Mouse (Mus musculus): ENCODE measurements around the gene Ilvbl. TPM values are rescaled to one million over a fixed set of nuclear protein-coding genes. Genes with fewer than 3 reads are reported as not detected.
"Not testable (repeated sequence)": the region's sequence is repeated elsewhere in the genome, so short reads cannot be mapped to it uniquely, and the experiment has no call there.

Gene Ilvbl
- polyA plus RNA-seq, 2 experiments from 2014 or later, result 64.8 to 130 TPM

DNA sequence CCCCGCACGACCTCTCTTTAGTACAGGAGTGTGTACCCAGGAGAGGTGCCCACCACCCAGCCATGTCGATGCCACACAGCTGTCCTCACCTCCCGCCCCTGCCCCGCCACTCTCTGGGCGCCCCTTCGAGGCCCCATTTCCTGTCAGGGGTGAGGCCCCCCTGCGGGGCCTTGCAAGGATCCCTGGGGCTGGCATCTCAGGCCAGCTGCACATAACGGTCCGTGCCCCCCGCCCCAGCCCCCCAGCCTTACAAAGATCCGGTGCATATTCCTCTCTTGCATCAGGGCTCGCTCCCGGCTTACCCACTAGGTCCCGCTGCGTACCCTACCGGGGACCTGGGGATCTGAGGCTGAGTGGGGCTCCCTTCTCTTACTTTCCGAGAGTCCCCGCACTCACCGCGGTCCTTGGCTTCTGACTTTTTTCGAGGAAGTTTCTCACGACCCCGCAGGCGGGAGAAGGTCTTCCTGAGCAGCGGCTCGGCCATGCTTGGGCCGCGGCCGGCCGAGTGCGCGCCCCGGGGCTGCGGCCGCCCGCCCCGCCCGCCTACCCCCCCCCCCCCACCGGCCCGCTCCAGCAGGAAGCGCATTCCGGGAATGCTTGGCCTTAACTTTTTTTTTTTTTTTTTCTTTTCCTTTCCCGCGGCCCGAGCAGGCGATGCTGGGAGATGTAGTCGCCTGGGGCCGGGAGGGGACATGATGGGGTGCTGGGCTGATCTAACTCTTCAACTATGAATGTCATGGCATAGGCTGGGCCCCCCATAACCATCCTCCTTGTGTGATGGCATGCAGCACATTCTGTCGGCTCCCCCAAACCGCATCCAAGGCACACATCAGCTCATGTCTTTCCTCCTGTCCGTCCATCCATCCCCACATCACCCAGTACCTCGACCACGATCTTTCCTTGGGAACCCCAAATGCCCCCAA, 17.5 kb downstream of the Ilvbl start, which contains the start of gene Syde1:
Gene Syde1, minus strand, starts transcription at position 559 of the 923 bp plus-strand sequence.
- peak; percentile 52 for ATAC-seq

DNA sequence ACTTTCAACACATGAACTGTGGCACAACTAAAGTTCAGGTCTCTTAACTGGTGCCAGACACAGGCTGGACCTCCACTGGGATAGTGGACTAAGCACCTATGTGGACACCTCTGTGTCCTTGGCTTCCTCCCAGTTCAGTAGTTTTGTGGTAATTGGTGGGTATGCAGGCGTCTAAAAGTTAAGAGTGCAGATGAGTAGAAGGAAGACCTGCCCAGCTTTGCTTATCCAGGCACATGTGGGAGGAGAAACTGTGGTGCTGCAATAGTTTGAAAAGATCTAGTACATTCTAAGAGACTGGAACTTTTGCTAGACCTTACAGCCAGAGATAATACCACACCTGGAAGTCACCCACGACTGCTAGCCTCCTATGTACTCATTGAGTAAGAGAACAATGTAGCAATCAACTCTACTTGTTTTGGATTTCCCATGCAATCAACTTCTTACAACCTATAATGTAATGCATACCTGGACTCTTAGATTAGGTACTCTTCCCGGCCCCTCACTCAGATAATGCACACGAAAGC, 18.8 kb downstream of the Ilvbl start:
- ATAC-seq, result no peak

DNA sequence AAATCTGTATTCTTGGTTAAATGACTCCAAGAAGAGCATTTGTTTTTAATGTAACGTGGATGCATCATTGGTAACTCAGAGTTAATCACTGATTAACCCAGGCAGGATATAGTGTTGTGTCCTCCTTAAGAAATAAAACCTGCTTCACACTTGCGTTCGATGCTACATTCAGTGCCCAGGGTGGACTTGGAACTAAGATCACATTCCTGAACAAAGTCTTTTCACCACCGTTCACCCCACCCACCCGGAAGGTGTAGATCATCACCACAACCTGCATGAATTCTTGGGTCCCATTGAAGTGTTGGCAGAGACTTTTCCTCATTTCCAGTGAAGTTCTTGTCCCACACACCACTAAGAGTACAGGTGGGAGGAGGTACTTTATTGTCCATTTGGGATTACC, 19.6 kb downstream of the Ilvbl start:
- ATAC-seq, result no peak

DNA sequence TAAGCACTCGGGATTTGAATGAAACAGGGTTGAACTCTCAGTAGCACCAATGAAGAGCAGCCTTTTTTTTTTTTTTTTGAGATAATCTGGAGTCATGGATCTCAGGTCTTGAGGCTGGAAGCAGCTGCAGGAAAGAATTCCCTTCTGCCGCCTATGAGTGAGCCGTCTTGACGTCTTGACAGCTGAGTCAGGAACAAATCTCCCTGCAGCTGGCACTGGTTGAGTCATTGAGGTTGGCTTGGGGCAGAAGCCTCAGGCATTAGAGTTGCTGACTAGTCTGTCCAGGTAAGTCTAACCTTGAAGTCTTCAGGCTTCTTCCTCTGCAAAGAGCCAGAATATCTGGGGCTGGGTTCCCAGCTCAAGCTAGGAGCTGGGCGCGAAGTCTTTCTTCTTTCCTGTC, 20.0 kb downstream of the Ilvbl start:
- peak; percentile 38 for ATAC-seq

DNA sequence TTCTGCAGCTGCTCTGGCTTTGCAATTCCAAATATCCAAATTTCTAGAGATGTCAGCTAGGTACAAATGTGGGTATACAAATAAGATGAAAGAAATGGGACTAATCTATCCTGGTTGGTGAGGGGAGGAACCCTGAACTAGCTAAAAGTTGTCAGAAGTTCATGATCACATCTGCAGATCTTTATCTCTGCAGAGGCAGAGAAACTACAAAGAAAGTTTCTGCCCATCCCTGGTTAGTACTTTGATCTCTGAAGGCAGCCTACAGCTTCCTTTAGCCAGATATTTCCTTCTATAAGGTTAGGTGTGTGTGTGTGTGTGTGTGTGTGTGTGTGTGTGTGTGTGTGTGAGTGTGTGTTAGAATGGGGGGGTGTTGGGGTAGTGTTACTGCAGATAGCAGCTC, 20.4 kb downstream of the Ilvbl start:
- peak; percentile 83 for ATAC-seq

DNA sequence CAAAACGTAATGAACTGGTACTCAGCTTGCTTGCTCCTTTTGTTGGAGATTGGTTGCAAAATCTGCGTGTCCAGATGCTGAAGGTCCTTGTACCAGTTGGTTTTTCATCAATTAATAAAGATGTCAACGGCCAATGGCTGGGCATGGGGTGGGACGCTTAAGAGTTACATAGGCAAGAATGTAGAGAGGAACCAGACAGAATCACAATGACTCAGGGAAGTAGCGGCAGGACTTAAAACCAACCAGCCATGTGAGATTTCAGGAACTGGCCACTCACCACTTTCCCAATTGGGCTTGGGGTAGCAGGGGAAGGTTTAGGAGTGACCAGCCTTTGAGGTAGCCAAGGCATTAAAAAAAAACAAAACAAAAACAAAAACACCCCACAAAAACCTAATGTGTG, 25.7 kb downstream of the Ilvbl start:
- ATAC-seq, result no peak

DNA sequence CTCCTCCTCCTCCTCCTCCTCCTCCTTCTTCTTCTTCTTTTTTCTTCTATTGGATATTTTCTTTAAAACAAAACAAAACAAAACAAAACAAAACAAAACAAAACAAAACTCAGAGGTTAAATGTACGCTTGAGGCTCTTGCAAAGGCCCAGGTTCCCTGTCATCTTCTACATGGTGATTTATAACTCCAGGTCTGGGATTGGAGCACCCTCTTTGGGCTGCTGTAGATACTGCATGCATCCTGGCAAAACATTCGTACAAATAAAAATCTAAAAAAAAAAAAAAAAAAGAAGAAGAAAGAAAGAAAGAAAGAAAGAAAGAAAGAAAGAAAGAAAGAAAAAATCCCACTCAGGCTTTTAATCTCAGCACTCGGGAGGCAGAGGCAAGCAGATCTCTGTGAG, 30.9 kb downstream of the Ilvbl start:
- ATAC-seq, result peak; percentile 93

DNA sequence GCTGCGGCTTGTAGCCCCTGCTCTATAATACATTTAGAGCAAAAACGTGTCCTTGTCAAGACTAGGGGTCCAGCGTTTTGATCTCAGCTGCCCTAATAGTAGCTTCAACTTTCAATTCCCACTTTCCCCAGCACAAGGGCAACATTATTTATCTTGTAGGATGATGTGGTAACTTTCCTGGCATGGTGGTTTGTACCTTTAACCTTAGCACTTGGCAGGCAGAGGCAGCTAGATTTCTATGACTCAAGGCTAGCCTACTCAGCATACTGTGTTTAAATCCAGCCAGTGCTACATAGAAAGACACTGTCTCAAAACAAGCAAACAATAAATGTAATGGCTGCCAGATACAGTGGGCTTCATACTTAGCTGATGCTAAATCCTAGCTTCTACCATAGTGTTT, 33.5 kb downstream of the Ilvbl start:
- no peak for ATAC-seq

DNA sequence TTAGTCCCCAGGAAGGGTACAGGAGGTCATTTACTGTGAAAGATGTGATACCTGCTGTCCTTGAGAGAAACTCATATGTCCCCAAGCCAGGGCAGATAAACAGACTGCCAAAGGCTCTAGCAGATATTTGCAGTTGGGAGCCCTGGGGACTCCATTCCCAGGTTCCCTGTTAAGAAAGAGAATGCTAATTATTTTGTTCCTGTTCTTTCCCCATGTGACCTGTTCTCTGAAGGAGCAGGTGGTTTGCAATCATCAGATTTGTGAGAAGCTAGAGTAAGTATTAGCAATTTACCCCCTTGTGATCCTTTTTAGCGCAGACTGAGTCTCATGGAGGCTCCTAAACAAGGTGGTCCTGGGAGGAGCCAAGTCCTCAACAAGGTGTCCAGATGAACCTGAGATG, 43.8 kb downstream of the Ilvbl start, which contains the start of gene Olfr1357:
Gene Olfr1357, minus strand, starts transcription at position 101 of the 400 bp plus-strand sequence.
- ATAC-seq, result no peak

DNA sequence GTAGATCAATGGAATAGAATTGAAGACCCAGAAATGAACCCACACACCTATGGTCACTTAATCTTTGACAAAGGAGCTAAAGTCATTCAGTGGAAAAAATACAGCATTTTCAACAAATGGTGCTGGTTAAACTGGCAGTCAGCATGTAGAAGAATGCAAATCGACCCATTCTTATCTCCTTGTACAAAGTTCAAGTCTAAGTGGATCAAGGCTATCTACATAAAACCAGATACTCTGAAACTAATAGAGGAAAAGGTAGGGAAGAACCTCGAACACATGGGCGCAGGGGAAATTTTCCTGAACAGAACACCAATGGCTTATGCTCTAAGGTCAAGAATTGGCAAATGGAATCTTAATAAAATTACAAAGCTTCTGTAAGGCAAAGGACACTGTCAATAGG, 49.0 kb downstream of the Ilvbl start:
- ATAC-seq, result not testable (repeated sequence)

DNA sequence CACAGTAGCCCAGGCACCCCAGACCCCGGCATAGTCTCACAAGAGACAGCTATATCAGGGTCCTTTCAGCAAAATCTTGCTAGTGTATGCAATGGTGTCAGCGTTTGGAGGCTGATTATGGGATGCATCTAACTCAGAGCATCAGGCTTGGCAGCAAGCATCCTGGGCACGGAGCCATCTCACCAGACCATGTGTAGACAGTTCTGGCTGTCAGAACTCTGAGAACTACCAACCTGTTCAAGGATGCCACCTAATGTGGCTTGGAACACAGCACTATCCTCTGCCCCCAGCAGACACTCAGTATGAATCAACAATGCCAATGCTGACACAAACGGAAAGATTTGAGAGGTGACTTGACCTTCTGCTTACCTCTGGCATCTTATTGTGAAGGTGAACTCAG, 56.0 kb downstream of the Ilvbl start:
- ATAC-seq, result no peak

DNA sequence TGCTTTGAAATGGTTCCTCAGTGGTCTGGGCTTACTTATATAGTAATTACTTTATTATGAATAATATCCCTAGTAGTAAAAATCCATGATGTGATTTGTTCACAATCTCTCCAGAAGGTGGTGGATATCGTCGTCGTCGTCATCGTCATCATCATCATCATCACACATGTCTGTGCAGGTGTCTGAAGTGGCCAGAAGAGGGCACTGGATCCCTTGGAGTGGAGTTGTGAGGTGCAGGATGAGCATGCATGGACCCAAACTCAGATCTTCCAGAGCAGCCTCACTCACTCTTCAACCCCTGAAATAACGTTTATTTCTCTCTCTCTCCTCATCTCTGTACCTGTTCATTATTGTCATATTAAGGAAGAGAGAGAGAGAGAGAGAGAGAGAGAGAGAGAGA, 58.2 kb downstream of the Ilvbl start:
- ATAC-seq, result no peak

Other genes starting within 250 kb of the Ilvbl start
- gene Agpat3, start 221.9 kb upstream of the Ilvbl start, polyA plus RNA-seq (2017; shearing (Covaris generic)), result 100 to 1,000 TPM in 1 of 2 experiments, 10 to 100 TPM in 1; 94.4 to 115 TPM
- gene Rrp1, start 161.3 kb upstream of the Ilvbl start, polyA plus RNA-seq (2017; shearing (Covaris generic)), result 100 to 1,000 TPM; 107 to 148 TPM
- gene Cstb, start 148.7 kb upstream of the Ilvbl start, polyA plus RNA-seq (2017; shearing (Covaris generic)), result 100 to 1,000 TPM; 146 to 147 TPM
- 10 to 100 TPM in 1 of 2 experiments, 1 to 10 TPM in 1; 8.9 to 16.5 TPM for gene Pdxk, start 109.4 kb upstream of the Ilvbl start, polyA plus RNA-seq (2017; shearing (Covaris generic))
- not detected for gene Olfr1358, start 56.9 kb upstream of the Ilvbl start, polyA plus RNA-seq (2017; shearing (Covaris generic))
- gene Syde1, start 17.6 kb downstream of the Ilvbl start, polyA plus RNA-seq (2017; shearing (Covaris generic)), result 1 to 10 TPM; 1.9 to 2.7 TPM
- not detected for gene Olfr1357, start 43.7 kb downstream of the Ilvbl start, polyA plus RNA-seq (2017; shearing (Covaris generic))
- gene Casp14, start 143.9 kb downstream of the Ilvbl start, polyA plus RNA-seq (2017; shearing (Covaris generic)), result not detected
- not detected for gene Ccdc105, start 178.7 kb downstream of the Ilvbl start, polyA plus RNA-seq (2017; shearing (Covaris generic))
- gene Slc1a6, start 206.2 kb downstream of the Ilvbl start, polyA plus RNA-seq (2017; shearing (Covaris generic)), result not detected

All from CD4-positive, CD25-positive, alpha-beta regulatory T cell, adult 4 months (primary cell).